Comparison of ENCODE assay signal across 9 mouse cellular contexts in the genomic region with DNA sequence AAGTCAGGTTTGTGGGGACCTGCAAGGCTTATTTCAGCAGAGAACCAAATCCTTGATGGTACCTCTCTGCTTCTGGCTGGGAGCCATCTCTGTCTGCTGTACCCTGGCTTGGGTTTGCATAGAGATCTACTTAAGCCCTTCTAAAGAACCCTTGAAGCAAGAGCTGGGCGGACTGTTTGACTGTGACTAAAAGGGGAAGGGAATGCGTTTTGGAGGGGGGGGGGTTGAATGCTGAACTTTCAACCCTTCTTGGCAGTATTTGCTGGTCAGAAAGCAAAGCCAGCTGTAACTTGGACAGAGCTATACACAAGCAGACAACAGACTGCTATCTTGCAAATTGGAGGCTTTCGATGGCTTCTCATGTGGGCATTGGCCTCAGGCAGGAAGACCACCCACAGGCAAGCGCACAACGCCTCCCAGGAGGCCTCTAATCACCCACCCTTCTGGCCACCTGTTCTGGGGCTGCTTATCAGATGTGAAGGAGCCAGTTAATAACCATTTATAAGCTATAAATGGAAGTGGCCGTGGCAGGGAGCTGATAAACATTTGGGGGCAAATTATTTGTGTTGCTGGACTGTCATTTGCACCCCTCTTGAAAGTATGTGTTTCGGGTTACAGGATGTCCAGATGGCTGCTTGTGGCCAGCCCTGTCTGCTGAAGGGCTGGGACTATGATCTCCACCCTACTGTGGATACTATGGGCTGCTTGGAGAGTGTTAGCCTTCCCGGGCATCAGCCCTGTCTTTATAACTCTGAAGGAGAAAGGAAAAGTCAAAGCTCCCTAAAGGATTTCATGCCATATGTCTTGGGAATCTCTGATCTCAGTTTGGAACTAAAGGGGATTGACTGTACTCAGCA.
A peak's percentile ranks its signal among the peaks of the same experiment; 100 is the strongest.
DNase-seq lines count a peak whose midpoint lies in the region; ATAC-seq lines count a peak whose summit lies in the region.
"Had no signal": no experiment of that assay in that cellular context is flagged by ENCODE, and none has a peak within 500 bp of the region (broad histone marks: within the 10 kb centered on the region; RNA-seq: fewer than 3 reads in every experiment).

No protein-coding gene starts in this region.

- 45% methylated on average over 8 of the region's 8 CpGs for WGBS in hindbrain, embryonic 11.5 days
- 39% methylated on average over 8 of the region's 8 CpGs for WGBS in hindbrain, embryonic 12.5 days
- WGBS in heart, embryonic 15.5 days, result 28% methylated on average over 8 of the region's 8 CpGs
- 11% methylated on average over 8 of the region's 8 CpGs for WGBS in limb, embryonic 15.5 days
- 22% methylated on average over 8 of the region's 8 CpGs for WGBS in midbrain, embryonic 15.5 days

- H3K9ac ChIP-seq in hindbrain, embryonic 11.5 days (ENCODE audit: low read depth, low read length), result no peak overlapping the region
- H3K9ac ChIP-seq in hindbrain, embryonic 12.5 days, result no peak overlapping the region
- H3K9ac ChIP-seq in heart, embryonic 15.5 days, result no peak overlapping the region
- no peak overlapping the region for H3K9ac ChIP-seq in limb, embryonic 15.5 days
- no peak overlapping the region for H3K9ac ChIP-seq in midbrain, embryonic 15.5 days

- no peaks in the 10 kb centered on the region for H3K9me3 ChIP-seq in hindbrain, embryonic 11.5 days (ENCODE audit: control insufficient read depth, low read length)
- no peaks in the 10 kb centered on the region for H3K9me3 ChIP-seq in hindbrain, embryonic 12.5 days (replicated peaks)
- H3K9me3 ChIP-seq in heart, embryonic 15.5 days (replicated peaks), result no peaks in the 10 kb centered on the region
- no peaks in the 10 kb centered on the region for H3K9me3 ChIP-seq in limb, embryonic 15.5 days
- no peaks in the 10 kb centered on the region for H3K9me3 ChIP-seq in midbrain, embryonic 15.5 days
- H3K9me3 ChIP-seq: megakaryocyte, embryonic 14.5 days had no signal

- H3K36me3 ChIP-seq in hindbrain, embryonic 11.5 days (ENCODE audit: control insufficient read depth, insufficient read depth, low read length), result no peaks in the 10 kb centered on the region
- no peaks in the 10 kb centered on the region for H3K36me3 ChIP-seq in hindbrain, embryonic 12.5 days
- no peaks in the 10 kb centered on the region for H3K36me3 ChIP-seq in heart, embryonic 15.5 days
- H3K36me3 ChIP-seq in limb, embryonic 15.5 days, result no peaks in the 10 kb centered on the region
- H3K36me3 ChIP-seq in midbrain, embryonic 15.5 days (replicated peaks), result no peaks in the 10 kb centered on the region

- H3K27me3 ChIP-seq in hindbrain, embryonic 11.5 days (ENCODE audit: control insufficient read depth, insufficient read depth, low read length), result no peaks in the 10 kb centered on the region
- 0 out of 2 replicates have a peak, but pooled peaks cover 2% of the 10 kb centered on the region for H3K27me3 ChIP-seq in hindbrain, embryonic 12.5 days
- H3K27me3 ChIP-seq in heart, embryonic 15.5 days, result no peaks in the 10 kb centered on the region
- no peaks in the 10 kb centered on the region for H3K27me3 ChIP-seq in limb, embryonic 15.5 days
- no peaks in the 10 kb centered on the region for H3K27me3 ChIP-seq in midbrain, embryonic 15.5 days (replicated peaks)

- peak; percentile 22 for DNase-seq in hindbrain, embryonic 11.5 days (ENCODE audit: low spot score)
- no peak for DNase-seq in adrenal gland, adult (ENCODE audit: inconsistent age in 2 of 2, low spot score in 1 of 2)

- H3K27ac ChIP-seq in hindbrain, embryonic 11.5 days (ENCODE audit: low read depth, low read length), result no peak overlapping the region
- no peak overlapping the region for H3K27ac ChIP-seq in hindbrain, embryonic 12.5 days
- H3K27ac ChIP-seq in heart, embryonic 15.5 days, result peak overlapping the region; percentile 50
- H3K27ac ChIP-seq in limb, embryonic 15.5 days, result peak overlapping the region; percentile 35
- 0 out of 2 replicates have a peak overlapping the region, but pooled peaks have one; percentile 14 for H3K27ac ChIP-seq in midbrain, embryonic 15.5 days

- H3K4me1 ChIP-seq in hindbrain, embryonic 11.5 days (replicated peaks; ENCODE audit: control insufficient read depth, insufficient read depth, low read length), result no peaks in the 10 kb centered on the region
- peaks cover 6% of the 10 kb centered on the region for H3K4me1 ChIP-seq in hindbrain, embryonic 12.5 days
- peaks cover 25% of the 10 kb centered on the region for H3K4me1 ChIP-seq in heart, embryonic 15.5 days (replicated peaks)
- peaks cover 38% of the 10 kb centered on the region for H3K4me1 ChIP-seq in limb, embryonic 15.5 days
- peaks cover 10% of the 10 kb centered on the region for H3K4me1 ChIP-seq in midbrain, embryonic 15.5 days

- H3K4me3 ChIP-seq in hindbrain, embryonic 11.5 days (ENCODE audit: low read depth, low read length), result no peak overlapping the region
- no peak overlapping the region for H3K4me3 ChIP-seq in hindbrain, embryonic 12.5 days
- no peak overlapping the region for H3K4me3 ChIP-seq in heart, embryonic 15.5 days
- no peak overlapping the region for H3K4me3 ChIP-seq in limb, embryonic 15.5 days
- no peak overlapping the region for H3K4me3 ChIP-seq in midbrain, embryonic 15.5 days
- H3K4me3 ChIP-seq: megakaryocyte, embryonic 14.5 days had no signal

- no peak for ATAC-seq in hindbrain, embryonic 11.5 days (ENCODE audit: low FRiP score)
- no peak for ATAC-seq in hindbrain, embryonic 12.5 days (ENCODE audit: low FRiP score)
- peak; percentile 69; the same call in 1 of the 2 replicates for ATAC-seq in heart, embryonic 15.5 days (replicated peaks; ENCODE audit: insufficient number of reproducible peaks, insufficient read depth, low FRiP score, low read depth)
- ATAC-seq in limb, embryonic 15.5 days (ENCODE audit: insufficient number of reproducible peaks, low FRiP score, low TSS enrichment, low read depth), result no peak
- ATAC-seq in midbrain, embryonic 15.5 days (replicated peaks), result 0 out of 2 replicates have a peak, but pooled peaks have one; percentile 52
- ATAC-seq in frontal cortex, adult (ENCODE audit: low TSS enrichment), result no peak
- no peak for ATAC-seq in monocyte, adult 5-6 weeks (replicated peaks; ENCODE audit: insufficient number of reproducible peaks, low FRiP score, low TSS enrichment, poor library complexity, severe bottlenecking)

- H3K4me2 ChIP-seq in hindbrain, embryonic 11.5 days (replicated peaks; ENCODE audit: low read depth, low read length), result no peak overlapping the region
- no peak overlapping the region for H3K4me2 ChIP-seq in hindbrain, embryonic 12.5 days (replicated peaks)
- H3K4me2 ChIP-seq in heart, embryonic 15.5 days, result no peak overlapping the region
- no peak overlapping the region for H3K4me2 ChIP-seq in limb, embryonic 15.5 days
- H3K4me2 ChIP-seq in midbrain, embryonic 15.5 days, result no peak overlapping the region

Comparison
In these comparisons a context has a peak if more than half of its experiments do, and no peak if none do; other contexts are left out.
1. ATAC-seq: peak in heart, embryonic 15.5 days (single experiment) and midbrain, embryonic 15.5 days (single experiment); none in hindbrain, embryonic 11.5 days (single experiment), hindbrain, embryonic 12.5 days (single experiment), limb, embryonic 15.5 days (single experiment), frontal cortex, adult (single experiment) and monocyte, adult 5-6 weeks (single experiment).
2. H3K27ac ChIP-seq: peak in heart, embryonic 15.5 days (single experiment), limb, embryonic 15.5 days (single experiment) and midbrain, embryonic 15.5 days (single experiment); none in hindbrain, embryonic 11.5 days (single experiment) and hindbrain, embryonic 12.5 days (single experiment).